Mouse (Mus musculus) layer of hippocampus, adult 8-10 months (tissue): ENCODE results near the gene Foxred2. TPM values are rescaled to one million over a fixed set of nuclear protein-coding genes. Genes with fewer than 3 reads are reported as not detected.
A peak's percentile ranks its signal among the peaks of the same experiment; 100 is the strongest.

ENCODE experiments used
- DNase-seq, 2 experiments: peaks; one replicate each; pipeline ENCODE4 v3.0.0; 2022; ENCODE audit warnings: low spot score in 2 of 2
- total RNA-seq, 4 experiments: library from RNA; stranded (reverse); gene quantifications; 2 replicates each; pipeline ENCODE4 v1.2.4; 2022

Gene Foxred2
- total RNA-seq, 4 experiments from 2014 or later: 9.5 to 14.0 (median 13.1) TPM

DNA sequence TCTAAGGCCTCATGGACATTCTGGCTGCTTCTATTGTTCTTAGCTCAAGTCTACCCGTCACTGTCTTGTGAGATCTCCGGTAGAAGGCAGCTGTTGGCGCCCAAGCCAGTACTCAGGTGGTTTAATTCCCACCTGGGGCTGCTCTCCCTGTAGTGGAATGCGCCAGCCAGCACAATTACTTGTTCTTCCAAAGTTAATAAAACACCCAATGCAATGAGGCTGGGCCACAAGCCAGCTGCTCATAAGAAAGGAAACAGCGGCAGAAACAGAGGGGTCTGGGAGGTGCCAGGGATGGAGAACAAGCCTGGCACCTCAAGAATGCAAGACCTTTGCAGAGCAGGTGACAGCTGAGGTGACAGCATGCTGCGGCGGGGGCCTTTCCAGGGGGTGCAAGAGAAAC, 7.5 kb downstream of the Foxred2 start:
- DNase-seq: no peak

DNA sequence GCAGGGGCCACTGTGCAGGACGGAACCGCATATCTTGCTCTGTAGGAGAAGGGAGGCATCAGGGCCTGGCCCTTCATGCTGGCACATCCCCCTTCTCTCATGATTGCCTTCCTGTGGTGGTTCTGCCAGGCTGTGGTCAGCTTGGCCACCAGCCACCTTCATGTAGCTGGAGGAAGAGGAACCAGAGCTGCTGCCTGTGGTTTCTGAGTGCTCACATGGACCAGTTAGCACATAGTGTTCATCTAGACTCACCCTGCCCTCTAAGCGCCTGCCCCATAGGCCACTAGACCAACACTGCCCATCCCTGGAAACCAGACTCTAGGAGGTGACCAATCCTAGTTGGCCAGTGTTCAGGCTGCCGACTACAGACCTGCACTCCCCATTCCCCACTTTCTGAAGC, 10.8 kb downstream of the Foxred2 start:
- DNase-seq: no peak

DNA sequence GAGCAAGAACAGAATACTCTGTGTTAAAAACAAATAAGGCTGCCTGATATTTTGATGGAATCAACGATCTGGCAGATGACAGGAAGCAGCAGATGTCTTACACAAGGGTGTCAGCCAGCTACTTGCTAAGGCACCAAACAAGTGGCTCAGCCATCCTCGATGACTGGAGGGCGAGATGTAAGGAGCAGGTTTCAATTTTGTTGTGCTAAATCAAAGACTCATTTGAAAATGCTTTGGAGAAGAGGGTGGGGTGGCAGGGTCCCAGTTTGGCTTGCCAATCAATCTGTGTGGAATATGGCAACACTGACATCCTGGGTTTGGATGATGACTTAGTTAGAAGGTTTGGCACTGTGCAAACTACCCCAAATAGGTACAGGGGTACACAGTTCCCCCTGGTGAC, 15.0 kb downstream of the Foxred2 start:
- DNase-seq: peak in 1 of 2 experiments; percentile 43

DNA sequence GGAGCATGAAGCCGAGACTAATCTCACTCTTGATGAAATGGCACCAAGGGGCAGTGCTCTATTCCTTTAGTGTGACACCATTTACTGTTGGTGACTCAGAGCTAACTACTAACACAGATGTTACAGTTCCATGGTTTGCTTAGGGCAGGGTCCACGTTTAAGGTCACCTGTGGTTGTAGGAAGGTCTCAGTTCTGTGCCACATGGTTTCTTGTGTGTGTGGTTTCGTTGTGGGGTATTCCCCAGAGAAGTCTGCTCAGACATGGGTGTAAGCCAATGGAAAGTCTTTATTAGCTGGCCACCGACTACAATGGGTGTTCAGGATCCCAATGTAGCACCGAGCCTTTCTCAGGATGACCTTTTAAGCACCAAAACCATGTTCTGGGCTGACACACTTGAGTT, 18.0 kb downstream of the Foxred2 start:
- DNase-seq: no peak

DNA sequence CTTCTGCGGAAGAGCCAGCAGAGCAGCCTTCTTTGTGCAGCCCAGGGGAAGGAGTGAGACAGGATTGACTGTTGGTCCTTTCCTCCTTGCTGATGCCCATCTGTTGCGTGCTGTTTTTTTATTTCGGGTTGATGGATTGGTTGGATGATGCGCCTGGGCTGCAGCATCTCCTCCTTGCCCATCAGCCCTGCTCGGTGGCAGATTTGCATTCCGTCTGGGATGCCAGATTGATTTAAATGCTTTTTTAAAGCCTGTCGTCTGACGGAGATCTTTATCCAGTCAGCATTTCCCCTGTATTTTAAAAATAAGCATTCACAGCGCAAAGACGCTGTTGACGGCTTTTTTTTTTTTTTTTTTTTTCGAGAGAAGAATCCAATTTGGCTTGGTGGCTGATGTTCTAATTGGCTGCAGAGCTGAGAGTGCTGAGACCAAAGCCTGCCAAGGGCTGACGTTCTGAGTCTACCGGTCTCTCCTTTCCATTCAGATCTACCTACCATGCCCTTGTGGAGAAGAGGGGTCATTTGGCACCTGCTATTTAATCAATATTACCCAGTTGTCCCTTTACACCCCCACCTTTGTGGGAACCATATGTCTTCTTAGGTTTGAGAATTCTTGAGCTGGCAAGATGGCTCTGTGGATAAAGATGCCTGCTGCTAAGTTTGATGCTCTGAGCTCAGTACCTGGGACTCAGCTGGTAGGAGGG, 20.7 kb downstream of the Foxred2 start:
- DNase-seq: peak; percentile 71 to 76

DNA sequence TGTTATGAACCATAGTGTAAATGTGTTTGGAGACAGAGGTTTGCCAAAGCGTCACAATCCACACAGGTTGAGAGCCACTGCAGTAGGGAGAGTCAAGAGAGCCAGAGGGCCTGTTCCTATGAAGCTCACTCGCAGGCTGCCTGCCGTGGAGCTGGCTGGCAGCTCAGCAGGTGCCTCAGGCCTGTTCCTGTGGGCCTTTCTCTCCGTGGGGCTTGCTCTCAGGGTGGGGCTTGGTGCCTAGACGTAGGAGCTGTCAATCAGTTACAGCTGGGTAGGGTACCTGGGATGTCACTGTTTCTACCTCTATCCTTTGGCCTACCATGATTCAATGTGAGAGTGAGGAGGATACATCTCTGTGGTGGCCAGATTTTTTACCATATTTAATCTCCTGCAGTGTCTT, 21.6 kb downstream of the Foxred2 start:
- no peak for DNase-seq

DNA sequence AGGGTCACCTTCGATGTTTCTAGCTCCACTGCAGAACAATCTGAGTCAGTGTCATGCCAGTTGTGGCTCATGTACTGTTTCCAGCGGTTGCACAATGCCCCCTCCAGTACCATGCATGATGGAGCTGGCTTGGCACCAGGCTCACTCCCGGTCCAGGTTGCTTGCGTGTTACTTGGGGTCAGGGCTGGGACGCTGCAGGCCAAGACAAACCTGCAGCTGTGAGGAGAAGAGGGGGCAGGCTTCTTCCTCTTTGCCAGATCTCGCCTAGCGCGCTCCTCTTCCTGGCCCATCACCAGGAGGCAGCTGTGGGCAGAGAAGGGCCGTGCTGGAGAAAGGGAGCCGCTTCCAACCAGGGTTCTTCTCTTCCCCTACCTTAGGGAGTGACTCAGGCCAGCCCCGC, 22.2 kb downstream of the Foxred2 start:
- no peak for DNase-seq

DNA sequence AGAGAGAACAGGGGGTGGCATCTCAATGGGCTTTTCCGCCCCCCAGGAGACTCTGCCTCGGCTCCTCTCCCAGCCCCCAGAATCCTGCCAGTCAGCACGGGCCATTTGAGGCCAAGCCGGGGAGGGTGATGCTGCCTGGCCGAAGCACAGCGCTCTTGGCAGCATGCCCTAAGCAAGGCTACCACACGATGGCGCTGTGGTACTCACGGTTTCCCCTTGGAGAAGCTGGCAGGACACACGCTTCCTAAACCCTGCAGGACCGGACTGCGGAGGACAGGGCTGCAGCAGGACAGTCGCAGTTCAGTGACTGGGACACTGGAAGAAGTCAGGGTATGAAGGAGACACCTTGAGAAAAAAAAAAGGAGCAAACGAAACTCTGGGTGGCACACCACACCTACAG, 22.8 kb downstream of the Foxred2 start:
- DNase-seq: peak; percentile 93 to 100

DNA sequence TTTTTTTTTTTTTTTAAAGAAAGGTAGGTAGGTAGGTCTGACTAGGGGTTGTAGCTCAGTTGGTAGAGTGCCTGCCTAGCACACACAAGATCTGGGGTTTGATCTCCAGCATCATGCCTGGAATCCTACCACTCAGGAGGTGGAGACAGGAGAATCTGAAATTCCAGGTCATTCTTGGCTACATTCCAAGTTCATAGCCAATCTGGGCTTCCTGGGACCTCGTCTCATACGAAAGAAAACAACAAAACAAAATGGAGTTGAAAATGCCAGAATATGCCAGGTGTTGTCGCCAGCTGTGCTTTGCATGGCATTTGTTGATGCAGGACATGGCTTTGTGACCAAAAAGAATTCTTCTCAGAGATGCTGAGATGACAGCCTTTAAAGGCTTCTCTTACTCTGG, 23.3 kb downstream of the Foxred2 start:
- no peak for DNase-seq

DNA sequence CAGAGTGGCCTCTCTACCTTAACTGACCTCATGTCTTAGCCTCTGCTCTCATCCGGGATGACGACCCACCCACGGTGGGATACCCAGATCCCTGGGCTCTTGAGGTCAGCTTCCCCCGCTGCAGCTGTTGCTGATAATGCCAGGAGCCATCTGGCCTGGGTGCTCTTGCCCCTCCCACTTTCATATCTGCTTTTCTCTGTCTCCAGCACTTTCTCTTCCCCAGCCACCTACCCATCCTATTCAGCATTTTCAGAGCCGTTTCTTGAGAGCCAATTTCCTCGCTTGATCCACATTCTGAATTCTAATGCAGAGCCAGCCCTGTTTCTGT, 24.9 kb downstream of the Foxred2 start:
- DNase-seq: no peak

DNA sequence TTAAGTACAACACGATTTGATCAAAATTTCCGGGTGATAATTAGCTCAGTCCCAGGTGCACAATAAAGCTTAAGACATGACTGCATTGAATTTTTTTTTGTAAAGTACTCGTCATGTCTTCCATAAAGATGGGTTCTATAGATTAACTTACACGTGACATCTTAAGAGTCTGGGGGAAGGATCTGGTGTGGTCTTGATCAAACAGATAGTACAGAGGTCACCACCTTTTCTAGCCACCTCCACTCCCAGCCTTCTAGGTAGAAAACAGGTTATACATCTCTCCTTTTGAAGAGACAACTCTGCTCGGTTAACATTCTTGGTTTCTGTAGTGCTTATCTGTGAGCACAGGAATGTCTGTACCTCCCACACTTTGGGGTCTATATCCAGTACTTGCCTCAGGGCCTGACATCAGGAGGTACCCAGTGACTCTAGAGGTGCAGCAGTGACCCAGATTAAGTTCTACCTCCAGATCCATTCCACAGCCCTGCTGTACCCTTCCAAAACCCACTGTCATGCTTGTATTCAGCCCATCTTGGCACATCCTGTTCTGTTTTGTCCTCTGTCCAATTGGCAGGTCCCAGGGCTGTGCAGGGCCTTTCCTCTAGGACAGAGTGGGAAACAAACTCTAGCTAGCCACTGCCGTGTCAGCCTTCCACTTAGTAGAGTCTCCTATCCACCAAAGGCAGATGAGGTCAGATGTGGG, 25.4 kb downstream of the Foxred2 start:
- DNase-seq: no peak

DNA sequence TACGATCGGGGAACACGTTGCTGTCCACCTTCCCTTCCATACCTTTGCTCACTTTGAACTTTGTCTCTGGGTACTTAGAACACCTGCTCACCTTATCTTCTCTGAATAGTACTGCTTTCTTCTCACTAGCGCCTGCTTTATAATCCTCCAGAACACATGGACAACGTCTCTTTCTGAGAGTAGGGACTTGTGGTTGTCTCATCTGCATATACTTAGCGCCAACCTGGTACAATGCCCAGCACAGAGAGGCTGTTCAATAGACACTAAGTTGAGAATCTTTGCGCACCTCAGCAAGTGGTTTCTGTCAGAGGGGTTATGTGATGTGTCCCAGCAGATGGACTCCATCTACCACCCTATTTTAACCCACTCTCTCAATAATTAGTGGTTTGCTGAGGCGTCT, 26.7 kb downstream of the Foxred2 start:
- DNase-seq: no peak

DNA sequence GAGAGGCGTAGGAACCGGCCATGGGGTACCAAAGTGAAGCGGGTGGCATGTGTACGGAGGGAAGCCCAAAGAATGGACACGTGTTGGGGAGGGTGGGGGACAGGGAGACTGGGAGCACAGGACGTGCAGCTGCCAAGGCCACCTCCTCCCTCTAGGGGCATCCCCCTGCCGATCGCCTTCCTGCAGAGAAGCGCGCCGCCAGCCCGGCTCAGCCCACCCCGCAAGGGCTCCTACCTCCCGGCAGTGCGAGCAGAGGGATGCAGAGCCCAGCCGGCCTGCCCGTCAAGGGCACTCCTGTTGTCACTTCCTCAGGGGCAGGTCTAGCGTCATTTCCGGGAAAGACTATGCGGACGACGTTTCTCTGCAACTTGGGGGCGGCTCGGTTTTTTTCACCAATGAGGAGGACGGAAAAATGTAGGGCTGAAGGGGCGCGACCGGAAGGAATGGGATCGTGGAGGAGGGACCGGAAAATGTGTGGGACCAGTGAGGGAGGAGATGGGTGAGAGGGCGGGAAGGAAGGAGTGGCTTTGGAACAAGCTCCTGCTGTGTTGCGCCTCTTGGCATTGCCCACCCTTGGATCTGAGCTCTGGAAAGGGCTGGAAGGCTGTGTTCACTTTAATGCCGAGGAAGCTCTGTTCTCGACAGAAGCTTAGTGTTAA, 27.7 kb downstream of the Foxred2 start, which contains the start of gene Txn2:
Gene Txn2, minus strand, starts transcription at position 334 of the 659 bp plus-strand sequence.
- DNase-seq: peak; percentile 97 to 99

DNA sequence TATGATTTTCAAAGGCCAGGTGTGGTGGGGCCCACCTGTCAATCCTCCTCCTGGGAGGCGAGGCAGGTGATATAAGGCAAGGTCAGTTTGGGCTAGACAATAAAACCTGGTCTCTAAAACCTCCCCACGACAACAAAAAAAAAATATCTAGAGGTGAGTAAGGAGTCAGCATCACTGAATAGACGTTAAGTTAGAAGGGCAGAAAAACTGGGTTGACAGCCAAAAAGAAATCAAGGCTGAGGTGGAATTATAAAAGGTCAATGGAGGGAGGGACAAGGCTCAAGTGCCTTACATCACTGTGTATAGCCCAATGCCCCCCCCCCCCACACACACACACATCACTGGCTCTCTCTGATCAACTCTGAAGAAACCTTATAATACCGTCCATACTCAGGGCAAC, 28.4 kb downstream of the Foxred2 start:
- no peak for DNase-seq

DNA sequence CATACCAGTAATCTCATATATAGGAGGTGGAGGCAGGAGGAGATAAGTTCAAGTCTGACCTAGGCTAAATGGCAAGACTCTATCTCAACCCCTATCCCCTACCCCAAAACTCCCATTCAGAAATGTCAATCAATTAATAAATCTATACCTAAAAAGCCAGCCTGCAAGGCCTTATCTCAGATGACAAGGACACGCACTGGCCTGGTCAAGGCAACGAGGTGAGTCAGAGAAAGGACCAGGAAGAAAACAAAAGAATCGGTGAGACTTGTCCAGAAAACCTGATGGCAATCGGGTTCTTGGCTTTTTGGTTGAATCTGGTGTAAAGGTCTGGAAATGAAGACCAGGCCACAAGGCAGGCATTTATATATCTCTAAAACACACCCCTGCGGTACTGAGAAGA, 29.6 kb downstream of the Foxred2 start:
- no peak for DNase-seq

DNA sequence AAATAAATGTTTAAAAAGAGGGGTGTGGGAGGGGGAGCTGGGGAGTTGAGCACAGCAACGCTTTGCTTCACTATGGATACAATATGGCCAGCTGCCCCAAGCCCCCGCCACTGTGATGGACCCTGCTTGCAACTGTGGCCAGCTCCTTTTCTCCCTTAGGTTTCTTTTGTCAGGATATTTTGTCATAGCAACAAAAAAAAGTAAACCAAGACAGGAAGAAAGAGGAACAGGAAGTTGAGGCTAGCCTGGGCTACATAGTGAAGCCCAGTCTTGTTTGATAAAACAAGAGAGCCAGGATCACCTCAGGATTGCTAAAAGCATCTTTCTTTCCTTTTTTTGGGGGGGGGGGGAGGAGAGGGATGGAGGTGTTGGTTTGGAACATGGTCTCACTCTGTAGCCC, 31.3 kb downstream of the Foxred2 start:
- no peak for DNase-seq

DNA sequence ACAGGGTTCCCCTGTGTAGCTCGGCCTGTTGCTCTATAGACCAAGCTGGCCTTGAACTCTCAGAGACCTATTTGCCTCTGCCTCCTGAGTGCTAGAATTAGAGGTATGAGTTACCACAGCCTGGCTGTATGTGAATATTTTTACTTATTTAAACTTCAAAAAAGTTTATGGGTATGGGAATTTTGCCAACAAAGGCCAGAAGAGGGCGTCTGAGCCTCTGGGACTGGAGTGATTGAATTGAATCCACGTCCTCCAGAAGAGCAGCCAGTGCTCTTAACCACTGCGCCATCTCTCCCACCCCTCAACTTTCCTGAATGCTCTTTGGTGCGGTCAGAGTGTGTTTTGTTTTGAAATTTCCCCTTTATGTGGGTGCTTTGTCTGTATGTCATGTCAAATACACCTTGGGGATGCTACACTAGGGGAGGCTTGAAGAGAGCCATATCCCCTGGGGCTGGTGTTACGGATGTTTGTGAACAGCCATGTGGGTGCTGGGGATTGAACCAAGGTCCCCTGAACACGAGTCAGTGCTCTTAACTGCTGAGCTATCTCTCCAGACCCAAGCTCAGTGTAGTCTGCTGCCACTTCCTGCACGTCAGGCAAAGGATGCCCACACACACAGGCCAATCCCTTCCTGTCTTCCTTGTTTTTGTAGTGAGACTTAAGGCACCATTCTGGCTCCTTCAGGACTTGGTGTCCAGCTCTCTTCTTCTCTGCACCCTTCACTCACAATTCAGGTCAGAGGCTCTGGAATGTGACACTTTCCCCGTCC, 33.1 kb downstream of the Foxred2 start:
- no peak for DNase-seq

DNA sequence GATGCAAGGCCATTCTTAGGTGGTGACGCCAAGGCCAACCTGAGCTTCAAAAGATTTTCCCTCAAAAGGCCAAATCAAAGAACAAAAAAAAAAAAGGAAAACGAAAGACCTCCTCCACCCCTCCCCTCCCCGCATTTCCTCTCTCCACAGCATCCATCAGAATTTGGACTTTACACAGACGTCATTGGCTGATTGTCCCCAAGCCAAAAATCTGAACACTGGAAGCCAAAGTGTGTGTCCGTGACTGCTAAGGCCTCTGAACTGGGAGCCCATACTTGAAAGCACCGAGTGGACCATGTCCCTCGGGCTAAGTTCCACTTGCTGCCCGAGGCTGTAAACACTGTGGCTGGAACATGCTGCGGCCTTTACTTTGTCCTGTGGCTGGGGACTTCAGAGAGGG, 33.8 kb downstream of the Foxred2 start:
- no peak for DNase-seq

DNA sequence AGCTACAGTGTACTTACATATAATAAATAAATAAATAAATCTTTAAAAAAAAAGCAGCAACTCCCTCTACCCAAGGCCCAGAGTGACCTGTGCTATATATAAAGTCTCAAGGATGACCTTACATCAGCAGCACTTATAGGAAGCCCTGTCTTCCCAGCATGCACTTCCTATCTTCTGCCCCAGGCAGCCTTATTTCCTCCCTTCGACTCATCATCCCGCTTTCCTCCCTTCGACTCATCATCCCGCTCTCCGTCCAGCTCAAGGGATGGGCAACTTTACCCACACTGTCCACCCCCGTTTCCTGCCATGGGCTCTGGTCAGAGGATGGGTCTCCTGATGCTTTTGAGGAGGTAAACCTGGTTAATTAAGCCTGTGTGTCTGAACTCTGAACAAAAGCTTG, 34.9 kb downstream of the Foxred2 start:
- DNase-seq: no peak

DNA sequence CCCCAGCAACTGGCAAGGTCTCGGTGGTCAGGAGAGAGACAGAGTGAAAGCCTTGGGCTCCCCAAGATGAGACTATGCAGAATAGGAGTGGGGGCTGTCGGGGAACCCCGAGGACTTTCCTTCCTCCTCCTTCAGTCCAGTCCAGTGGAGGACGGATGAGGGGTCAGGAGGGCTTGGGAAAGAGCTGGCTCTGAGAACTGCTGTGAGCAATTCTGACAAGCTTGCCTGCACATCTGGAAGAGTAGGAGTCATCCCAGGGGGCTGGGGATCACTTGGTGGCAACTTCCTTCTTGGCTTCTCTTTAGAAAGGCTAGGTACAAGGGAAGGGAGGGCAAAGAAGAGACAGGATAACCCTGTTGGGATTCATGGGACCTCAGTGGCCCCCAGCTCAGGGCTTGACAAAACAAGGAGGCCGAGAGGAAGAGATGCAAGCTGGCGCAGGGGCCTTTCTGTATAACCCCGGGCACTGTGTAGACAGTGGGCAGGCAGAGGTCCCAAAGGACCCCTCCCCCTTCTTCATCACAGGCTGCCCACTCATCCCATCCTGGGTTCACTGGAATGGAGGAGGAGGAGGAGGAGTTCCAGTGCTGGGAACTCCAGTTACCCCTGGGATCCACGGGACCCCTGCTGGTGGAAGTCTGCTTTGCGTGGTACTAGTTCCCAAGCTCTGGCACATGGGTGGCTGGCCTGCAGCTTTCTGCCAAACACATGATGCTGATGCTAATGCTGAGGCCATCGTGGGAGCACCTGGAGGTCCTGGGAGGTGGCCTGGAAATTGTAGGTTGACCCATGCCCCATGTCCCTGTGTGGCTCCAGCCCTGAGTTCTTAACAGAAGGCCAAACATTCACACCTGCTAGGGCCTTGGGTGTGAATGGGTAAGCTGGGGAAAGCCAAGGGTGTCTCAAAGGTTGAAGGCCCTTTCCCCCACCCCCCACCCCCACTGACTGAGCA, 35.7 kb downstream of the Foxred2 start:
- DNase-seq: no peak

DNA sequence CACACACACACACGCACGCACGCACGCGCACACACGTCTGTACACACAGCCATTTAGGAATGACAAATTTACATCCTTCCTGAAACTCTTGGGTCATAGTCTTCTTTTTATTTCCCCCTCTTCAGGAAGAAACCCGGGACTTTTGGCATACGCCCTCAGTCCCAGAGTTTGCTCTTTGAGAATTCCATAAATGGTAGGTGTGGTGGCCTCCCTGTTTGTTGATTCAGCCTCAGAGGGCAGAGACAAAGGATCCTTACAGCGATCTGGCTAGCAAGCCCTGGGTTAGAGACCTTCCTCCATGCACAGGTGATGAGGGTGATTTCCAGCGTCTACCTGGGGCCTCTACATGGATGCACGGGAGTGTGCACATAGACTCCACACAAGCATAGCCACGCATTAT, 37.1 kb downstream of the Foxred2 start:
- DNase-seq: no peak
